Mouse (Mus musculus): ENCODE data around the gene Gm13757. TPM values are rescaled to one million over a fixed set of nuclear protein-coding genes. Genes with fewer than 3 reads are reported as not detected.

The Gm13757 gene
- total RNA-seq (2012; rRNA removed) (not detected in 2 replicates), total RNA-seq (2014; rRNA removed) (not detected in 2 replicates), polyA plus RNA-seq (2012; ENCODE audit: insufficient read length, low read depth) (not detected in 2 replicates)

GRCm38 (mm10) chr2:88449031-88449430 is at the start of gene Gm13757:
TSS of gene Gm13757 (minus strand) at chr2:88449131.
- Histone ChIP-seq H3K9ac (ENCODE audit: insufficient read depth, low read depth) (no peak within 1 kb of the TSS), H3K79me2 (replicated peaks; ENCODE audit: control insufficient read depth, extremely low read depth, insufficient read depth, poor library complexity, severe bottlenecking) (no peaks in the 10 kb centered on the region), H3K4me2 (ENCODE audit: insufficient read depth, low read depth, poor library complexity, severe bottlenecking) (no peak within 1 kb of the TSS), H3K4me3 (replicated peaks in 1 of 3; ENCODE audit: low read depth in 2 of 3, low read length in 2 of 3, poor library complexity in 1 of 3) (no peak within 1 kb of the TSS), H3K9me3 (replicated peaks; ENCODE audit: low read length) (peaks cover 2% of the 10 kb centered on the region), H3K36me3 (replicated peaks in 1 of 2; ENCODE audit: control insufficient read depth in 1 of 2, insufficient read depth in 1 of 2, low read length in 1 of 2) (no peaks in the 10 kb centered on the region), H3K27me3 (replicated peaks) (no peaks in the 10 kb centered on the region), H3K27ac (ENCODE audit: insufficient read depth, low read depth) (no peak within 1 kb of the TSS), H3K4me1 (ENCODE audit: control insufficient read depth in 1 of 2, insufficient read depth in 2 of 2) (no peaks in the 10 kb centered on the region)
- TF ChIP-seq ZKSCAN1 (IDR thresholded peaks at IDR 0.05; ENCODE audit: borderline replicate concordance, low read depth, low read length) (no peak), SMC3 (IDR thresholded peaks at IDR 0.05; ENCODE audit: low read depth, low read length) (no peak), MAFK (IDR thresholded peaks at IDR 0.05; ENCODE audit: insufficient replicate concordance, low read length) (no peak), MAZ (IDR thresholded peaks at IDR 0.05; ENCODE audit: low read depth, low read length) (no peak), RCOR1 (conservative IDR thresholded peaks at IDR 0.05; ENCODE audit: low read depth, low read length) (no peak), NRF1 (IDR thresholded peaks at IDR 0.05; ENCODE audit: low read depth, low read length) (no peak), USF1 (IDR thresholded peaks at IDR 0.05; ENCODE audit: low read depth, low read length) (no peak), HCFC1 (IDR thresholded peaks at IDR 0.05; ENCODE audit: low read depth, low read length) (no peak), ZNF384 (IDR thresholded peaks at IDR 0.05; ENCODE audit: low read depth, low read length) (no peak), IRF4 (IDR thresholded peaks at IDR 0.05; ENCODE audit: low read depth, low read length) (no peak), JUND (conservative IDR thresholded peaks at IDR 0.05; ENCODE audit: low read depth, low read length) (no peak), TCF12 (IDR thresholded peaks at IDR 0.05; ENCODE audit: low read depth, low read length) (no peak), TBP (conservative IDR thresholded peaks at IDR 0.05; ENCODE audit: low read depth, low read length) (no peak), POLR2AphosphoS2 (IDR thresholded peaks at IDR 0.05; ENCODE audit: low read depth, low read length) (no peak), KAT2A (IDR thresholded peaks at IDR 0.05; ENCODE audit: insufficient replicate concordance, low read length) (no peak), ELF1 (IDR thresholded peaks at IDR 0.05; ENCODE audit: low read depth, low read length) (no peak), ETS1 (conservative IDR thresholded peaks at IDR 0.05; ENCODE audit: low read depth, low read length) (no peak), SIN3A (IDR thresholded peaks at IDR 0.05; ENCODE audit: low read length) (no peak), MEF2A (IDR thresholded peaks at IDR 0.05; ENCODE audit: borderline replicate concordance, low read depth, low read length) (no peak), NELFE (IDR thresholded peaks at IDR 0.05; ENCODE audit: low read depth, low read length) (no peak)
- dilution Hi-C loops (cut with MboI; ENCODE audit: extremely low pct_ligation_motif_present, extremely low pct_unique_long_range_greater_than_20kb, low sequenced_read_pairs): no loop called here
- in situ Hi-C loops (cut with MboI; ENCODE audit: low pct_ligation_motif_present, low pct_unique_long_range_greater_than_20kb, low sequenced_read_pairs): no loop called here
- DNase-seq (ENCODE audit: extremely low read depth): no peak

GRCm38 (mm10) chr2:88493020-88493419 is 44.1 kb upstream of the Gm13757 start, which contains the start of gene Olfr1185-ps1:
TSS of gene Olfr1185-ps1 (plus strand) at chr2:88493320.
- Histone ChIP-seq H3K79me2 (replicated peaks; ENCODE audit: control insufficient read depth, extremely low read depth, insufficient read depth, poor library complexity, severe bottlenecking) (no peaks in the 10 kb centered on the region), H3K4me1 (ENCODE audit: control insufficient read depth in 1 of 2, insufficient read depth in 2 of 2) (no peaks in the 10 kb centered on the region), H3K36me3 (replicated peaks in 1 of 2; ENCODE audit: control insufficient read depth in 1 of 2, insufficient read depth in 1 of 2, low read length in 1 of 2) (no peaks in the 10 kb centered on the region), H3K9me3 (replicated peaks; ENCODE audit: low read length) (peaks cover 14% of the 10 kb centered on the region), H3K27me3 (replicated peaks) (no peaks in the 10 kb centered on the region), H3K27ac (ENCODE audit: insufficient read depth, low read depth) (no peak within 1 kb of the TSS), H3K9ac (ENCODE audit: insufficient read depth, low read depth) (no peak within 1 kb of the TSS), H3K4me3 (replicated peaks in 1 of 3; ENCODE audit: low read depth in 2 of 3, low read length in 2 of 3, poor library complexity in 1 of 3) (no peak within 1 kb of the TSS), H3K4me2 (ENCODE audit: insufficient read depth, low read depth, poor library complexity, severe bottlenecking) (no peak within 1 kb of the TSS)
- dilution Hi-C loops (cut with MboI; ENCODE audit: extremely low pct_ligation_motif_present, extremely low pct_unique_long_range_greater_than_20kb, low sequenced_read_pairs): no loop called here
- DNase-seq (ENCODE audit: extremely low read depth): no peak
- TF ChIP-seq CHD1 (IDR thresholded peaks at IDR 0.05; ENCODE audit: low read depth, low read length) (no peak), NELFE (IDR thresholded peaks at IDR 0.05; ENCODE audit: low read depth, low read length) (no peak), JUN (IDR thresholded peaks at IDR 0.05; ENCODE audit: insufficient read depth, low read depth, low read length) (no peak), CTCF (conservative IDR thresholded peaks at IDR 0.05 in 1 of 2, IDR thresholded peaks at IDR 0.05 in 1 of 2; ENCODE audit: low read depth in 2 of 2, low read length in 2 of 2) (no peak), ELF1 (IDR thresholded peaks at IDR 0.05; ENCODE audit: low read depth, low read length) (no peak), MXI1 (IDR thresholded peaks at IDR 0.05; ENCODE audit: low read depth, low read length) (no peak), ZKSCAN1 (IDR thresholded peaks at IDR 0.05; ENCODE audit: borderline replicate concordance, low read depth, low read length) (no peak), POLR2AphosphoS2 (IDR thresholded peaks at IDR 0.05; ENCODE audit: low read depth, low read length) (no peak), RAD21 (IDR thresholded peaks at IDR 0.05; ENCODE audit: low read depth, low read length) (no peak), MEF2A (IDR thresholded peaks at IDR 0.05; ENCODE audit: borderline replicate concordance, low read depth, low read length) (no peak), MAZ (IDR thresholded peaks at IDR 0.05; ENCODE audit: low read depth, low read length) (no peak), MAX (IDR thresholded peaks at IDR 0.05; ENCODE audit: low read length) (no peak), TBP (conservative IDR thresholded peaks at IDR 0.05; ENCODE audit: low read depth, low read length) (no peak), RCOR1 (conservative IDR thresholded peaks at IDR 0.05; ENCODE audit: low read depth, low read length) (no peak), NRF1 (IDR thresholded peaks at IDR 0.05; ENCODE audit: low read depth, low read length) (no peak), KAT2A (IDR thresholded peaks at IDR 0.05; ENCODE audit: insufficient replicate concordance, low read length) (no peak), PAX5 (IDR thresholded peaks at IDR 0.05; ENCODE audit: low read length) (no peak), ZMIZ1 (IDR thresholded peaks at IDR 0.05; ENCODE audit: low read depth, low read length) (no peak)
- in situ Hi-C loops (cut with MboI; ENCODE audit: low pct_ligation_motif_present, low pct_unique_long_range_greater_than_20kb, low sequenced_read_pairs): no loop called here
